Mouse (Mus musculus) right cerebral cortex, postnatal 25 days (tissue): ENCODE measurements around the gene Syngr1.
"Not testable (repeated sequence)": the region's sequence is repeated elsewhere in the genome, so short reads cannot be mapped to it uniquely, and the experiment has no call there.

ENCODE experiments used
- DNase-seq: peaks from one replicate; pipeline ENCODE4 v3.0.0; 2022

Syngr1 gene

GRCm38 (mm10) chr15:80121721-80122325 lies 30.7 kb downstream of the Syngr1 start:
- no peak for DNase-seq

- DNase-seq: not testable (repeated sequence)
Measured at GRCm38 (mm10) chr15:80122431-80122830, 31.3 kb downstream of the Syngr1 start.

- DNase-seq: no peak
Measured at GRCm38 (mm10) chr15:80124651-80125050, 33.5 kb downstream of the Syngr1 start.

DNA sequence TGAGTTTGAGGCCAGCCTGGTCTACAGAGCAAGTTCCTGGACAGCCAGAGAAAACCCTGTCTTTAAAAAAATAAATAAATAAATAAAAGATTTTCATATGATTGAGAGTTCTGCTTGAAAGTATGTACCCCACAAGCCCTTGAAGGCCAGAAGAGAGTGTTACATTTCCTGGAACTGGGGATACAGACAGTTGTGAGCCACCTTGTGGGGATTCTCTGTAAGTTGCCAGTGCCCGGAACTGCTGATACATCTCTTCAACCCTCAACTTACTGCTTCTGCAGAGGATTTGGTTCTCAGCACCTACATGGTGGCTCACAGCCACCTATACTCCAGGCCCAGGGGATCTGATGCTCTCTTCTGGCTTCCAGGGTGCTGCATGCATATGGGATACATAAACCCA lies 36.1 kb downstream of the Syngr1 start:
- DNase-seq: no peak

- no peak for DNase-seq
Measured at GRCm38 (mm10) chr15:80129982-80130381, 38.8 kb downstream of the Syngr1 start.

- no peak for DNase-seq
Measured at GRCm38 (mm10) chr15:80130689-80131088, 39.6 kb downstream of the Syngr1 start.

DNA sequence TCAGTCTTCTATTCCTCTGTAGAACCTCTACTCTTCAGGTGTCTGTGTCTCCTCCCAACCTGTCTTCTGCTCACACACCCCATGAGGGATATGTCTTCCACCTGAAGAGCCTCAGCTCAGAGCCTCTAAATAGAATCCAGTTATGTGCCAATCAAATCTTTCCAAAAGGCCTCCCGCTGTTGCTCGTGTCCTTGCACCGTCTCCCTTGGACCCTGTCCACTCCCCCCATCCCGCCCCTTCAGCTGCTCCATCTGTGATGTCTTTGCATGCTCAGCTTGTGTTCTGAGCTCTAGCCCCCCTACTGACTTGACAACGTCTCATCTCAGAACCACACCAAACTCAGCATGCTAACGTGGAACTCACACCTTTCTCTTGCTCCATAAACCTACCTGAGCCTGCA lies 40.3 kb downstream of the Syngr1 start:
- no peak for DNase-seq

GRCm38 (mm10) chr15:80132452-80132851 lies 41.3 kb downstream of the Syngr1 start:
- no peak for DNase-seq

DNA sequence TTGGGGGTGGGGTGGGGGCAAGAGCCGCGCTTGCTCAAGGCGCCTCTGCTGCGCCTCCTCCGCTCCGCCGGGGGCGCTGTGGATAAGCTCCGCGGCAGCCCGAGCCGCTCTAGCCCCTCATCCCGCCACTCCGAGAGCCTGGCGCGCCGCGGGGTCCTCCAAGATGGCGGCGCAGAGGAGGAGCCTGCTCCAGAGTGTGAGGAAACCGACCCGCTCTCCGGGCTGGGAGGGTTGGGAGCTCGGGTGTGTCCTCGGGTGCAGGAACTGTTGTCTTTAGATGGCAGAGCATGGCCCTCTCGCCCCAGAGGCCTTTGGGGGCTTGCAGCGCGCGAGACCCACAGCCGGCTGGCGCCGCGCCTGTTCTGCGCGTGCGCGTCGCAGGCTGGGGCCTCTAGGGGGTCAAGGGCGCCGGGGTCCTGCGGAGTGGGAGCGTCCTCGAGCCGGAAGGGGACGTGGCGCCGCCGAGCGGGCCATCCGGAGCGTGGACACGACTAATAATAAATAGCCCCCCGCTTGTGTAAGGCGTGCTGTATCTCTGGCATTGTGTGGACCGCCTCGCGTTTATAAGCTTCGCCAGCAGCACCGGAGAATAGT lies 42.0 kb downstream of the Syngr1 start, which contains the start of gene Tab1:
Gene Tab1 (plus strand): TSS at position 135 of the 594 bp plus-strand sequence.
- peak; percentile 94 for DNase-seq

- no peak for DNase-seq
Measured at GRCm38 (mm10) chr15:80133682-80134449, 42.7 kb downstream of the Syngr1 start.

- no peak for DNase-seq
Measured at GRCm38 (mm10) chr15:80134450-80134847, 43.3 kb downstream of the Syngr1 start.

GRCm38 (mm10) chr15:80135499-80135898 lies 44.4 kb downstream of the Syngr1 start:
- no peak for DNase-seq

DNA sequence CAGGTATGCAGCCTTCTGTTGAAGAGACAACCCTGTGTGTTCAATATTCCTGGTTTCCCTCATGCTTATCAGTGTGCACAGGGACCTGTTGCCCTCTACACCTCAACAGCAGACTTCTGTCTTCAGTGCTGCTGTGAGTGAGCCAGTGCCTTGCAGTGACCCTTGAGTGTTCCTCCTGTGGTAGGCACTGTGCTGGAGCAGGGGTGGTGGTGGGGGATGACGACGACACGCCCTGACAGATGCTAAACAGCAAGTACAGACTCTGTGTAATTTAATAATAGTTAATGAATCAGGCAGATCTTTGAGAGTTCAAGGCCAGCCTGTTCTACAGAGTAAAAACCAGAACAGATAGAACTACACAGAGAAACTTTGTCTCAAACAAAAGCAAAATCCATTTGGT lies 45.5 kb downstream of the Syngr1 start:
- DNase-seq: no peak

DNA sequence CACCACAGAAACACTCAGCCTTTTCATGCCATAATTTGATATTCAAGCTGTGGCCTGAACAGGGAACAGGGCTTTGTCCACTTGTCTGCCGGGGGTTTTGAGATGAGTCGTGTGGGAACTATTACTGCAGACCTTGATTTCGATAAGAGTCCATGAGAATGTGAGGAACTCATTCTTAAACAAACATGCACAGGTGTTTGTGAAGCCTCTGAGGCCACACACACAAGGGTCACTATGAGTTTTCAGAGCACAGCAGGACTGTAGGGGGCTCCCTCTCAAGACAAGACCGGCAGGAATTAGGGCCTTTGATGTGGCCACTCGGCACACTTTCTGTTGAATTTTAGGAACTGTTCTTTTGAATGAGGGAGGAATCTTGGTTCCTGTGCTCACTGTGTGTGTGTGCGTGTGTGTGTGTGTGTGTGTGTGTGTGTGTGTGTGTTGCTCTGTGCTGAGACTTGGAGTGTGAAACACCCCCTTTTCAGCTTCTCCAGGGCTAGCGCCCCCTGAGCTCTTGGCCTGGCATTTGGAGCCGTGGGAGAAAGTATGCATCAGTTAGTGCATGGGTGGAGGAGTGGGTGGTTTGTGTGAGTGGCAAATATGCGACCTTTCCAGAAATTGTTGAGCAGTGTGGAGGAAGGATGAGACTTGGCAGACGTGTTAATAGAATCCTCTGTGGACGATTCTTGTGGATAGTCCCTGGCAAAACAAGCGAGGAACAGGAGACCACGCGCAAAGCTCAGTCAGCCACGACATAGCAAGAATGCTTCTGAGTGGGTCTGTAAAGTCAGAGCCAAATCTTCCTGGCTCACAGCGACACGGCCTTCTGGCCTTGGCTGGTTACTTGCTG lies 47.0 kb downstream of the Syngr1 start:
- peak; percentile 64 for DNase-seq

DNA sequence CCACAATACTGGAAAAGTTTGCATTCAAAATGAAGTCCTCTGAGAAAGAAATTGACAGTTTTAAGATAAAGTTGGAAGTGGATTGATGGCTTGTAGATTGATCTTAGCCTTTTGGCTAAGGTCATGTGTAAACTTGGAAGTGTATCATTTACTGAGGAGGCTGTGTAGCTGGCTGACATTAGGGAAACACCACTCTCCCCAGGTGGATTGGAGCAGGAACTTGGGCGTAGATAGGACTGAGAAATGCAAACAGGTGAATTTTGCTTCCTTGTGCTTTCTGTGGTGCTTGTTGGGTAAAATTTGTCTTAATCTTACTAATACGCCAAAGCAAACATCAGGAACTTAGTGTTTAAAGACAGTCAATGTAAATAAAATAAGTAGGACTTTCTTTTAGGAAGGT lies 49.2 kb downstream of the Syngr1 start:
- no peak for DNase-seq

GRCm38 (mm10) chr15:80140878-80141277 lies 49.7 kb downstream of the Syngr1 start:
- DNase-seq: no peak

DNA sequence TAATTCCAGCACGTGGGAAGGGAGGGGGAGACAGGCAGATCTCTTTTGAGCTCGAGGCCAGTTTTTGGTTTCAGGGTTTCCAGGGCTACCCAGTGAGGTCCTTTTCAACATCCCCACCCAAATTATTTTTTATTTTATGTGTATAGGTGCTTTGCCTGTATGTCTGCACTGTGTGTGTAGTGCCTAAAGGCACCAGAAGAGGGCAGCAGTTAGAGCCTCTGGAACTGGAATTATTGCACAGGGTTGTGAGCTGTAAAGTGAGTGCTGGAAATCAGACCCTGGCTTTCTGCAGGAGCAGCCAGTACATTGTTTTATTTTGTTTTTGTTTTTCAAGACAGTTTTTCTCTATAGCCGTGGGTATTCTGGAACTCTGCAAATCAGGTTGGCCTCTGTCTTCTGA lies 51.0 kb downstream of the Syngr1 start:
- DNase-seq: no peak

- no peak for DNase-seq
Measured at GRCm38 (mm10) chr15:80143760-80144159, 52.6 kb downstream of the Syngr1 start.

GRCm38 (mm10) chr15:80145397-80145796 lies 54.3 kb downstream of the Syngr1 start:
- DNase-seq: no peak

DNA sequence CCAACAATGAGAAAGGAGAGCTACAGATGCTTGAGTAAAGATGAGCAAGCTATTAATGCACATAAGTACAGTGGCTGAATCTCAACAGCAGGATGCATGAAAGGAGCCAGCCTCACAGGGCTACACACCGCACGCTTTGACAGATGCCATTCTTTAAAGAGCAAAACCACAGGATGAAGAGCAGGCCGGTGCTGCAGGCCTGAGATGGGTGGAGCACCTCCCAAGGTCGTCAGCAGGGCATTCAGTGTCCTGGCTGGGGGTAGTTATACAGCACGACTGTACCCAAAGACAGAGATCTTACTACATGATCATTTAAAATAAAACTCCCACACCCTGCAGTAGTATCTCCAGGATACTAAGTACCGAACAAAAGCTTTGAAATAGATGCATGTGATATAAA lies 55.0 kb downstream of the Syngr1 start:
- DNase-seq: no peak

GRCm38 (mm10) chr15:80147090-80147489 lies 56.0 kb downstream of the Syngr1 start:
- no peak for DNase-seq

GRCm38 (mm10) chr15:80147511-80147910 lies 56.4 kb downstream of the Syngr1 start:
- DNase-seq: no peak

GRCm38 (mm10) chr15:80148565-80148964 lies 57.4 kb downstream of the Syngr1 start:
- DNase-seq: no peak
